Mouse (Mus musculus) cerebellum, adult 9-11 months (tissue): ENCODE data around the gene 1110002E22Rik.

ENCODE experiments used
- DNase-seq: peaks from one replicate; pipeline ENCODE4 v3.0.0; 2022

1110002E22Rik gene

DNA sequence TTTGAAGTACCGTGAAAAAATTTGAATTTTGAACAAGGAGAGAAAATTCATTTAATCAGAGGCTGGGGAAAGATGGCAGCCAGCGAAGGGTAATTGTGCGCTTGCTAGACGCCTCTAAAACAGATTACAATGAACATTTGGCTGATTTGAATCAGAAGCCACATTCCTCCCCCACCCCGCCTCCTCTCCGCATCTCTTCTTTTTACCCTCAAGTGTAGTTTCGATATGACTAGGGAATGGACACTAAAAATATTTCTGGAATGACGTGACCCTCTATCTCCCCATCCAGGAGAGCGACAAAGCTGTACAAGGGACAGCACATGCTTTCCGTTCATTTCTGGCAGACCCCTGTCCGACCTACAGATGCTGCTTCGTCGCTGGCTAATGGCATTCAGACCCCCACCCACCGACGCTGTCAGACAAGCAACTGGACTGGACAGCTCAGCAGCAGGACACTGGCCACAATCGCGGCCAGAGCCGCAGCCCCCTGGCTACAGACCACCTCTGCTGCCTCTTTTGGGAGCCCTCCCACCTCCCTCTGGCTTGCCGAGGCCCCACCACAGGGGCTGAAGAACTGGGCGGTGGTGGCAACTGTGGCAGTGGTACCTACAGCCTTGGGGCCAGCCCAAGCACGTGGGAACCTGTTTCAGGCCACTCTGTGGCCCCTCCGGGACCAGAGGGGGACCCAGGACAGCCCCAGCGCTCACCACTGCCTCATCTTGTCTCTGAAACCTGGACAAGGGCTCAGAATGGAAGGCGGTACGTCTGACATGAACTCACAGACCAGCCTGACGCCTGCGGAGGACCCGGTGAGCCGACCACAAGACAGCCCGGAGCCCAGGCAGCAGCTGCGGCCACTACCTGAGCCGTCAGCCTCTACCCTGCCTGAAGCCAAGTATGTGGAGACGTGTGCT lies at the start of gene 1110002E22Rik:
1110002E22Rik (plus strand) TSS at position 321 of the 914 bp plus-strand sequence.
- no peak for DNase-seq

DNA sequence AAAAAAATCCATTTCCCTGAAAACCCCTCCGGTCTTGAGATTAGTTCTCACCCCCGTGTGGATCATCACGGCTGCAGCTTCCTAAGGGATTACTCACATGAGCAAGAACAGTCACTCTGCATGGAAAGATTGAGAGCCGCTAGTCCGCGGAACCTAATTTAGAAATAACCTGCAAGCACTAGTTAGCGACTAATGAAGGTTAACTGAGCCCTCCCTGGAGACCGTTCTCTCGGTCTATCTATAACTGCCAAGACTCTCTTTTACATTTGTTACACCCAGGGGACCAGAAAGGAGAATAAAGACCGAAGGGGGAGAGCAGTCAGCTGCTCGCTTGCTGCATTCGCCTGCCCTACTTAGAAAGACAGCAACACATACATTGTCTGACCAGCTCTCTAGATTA lies 48.0 kb upstream of the 1110002E22Rik start:
- no peak for DNase-seq

DNA sequence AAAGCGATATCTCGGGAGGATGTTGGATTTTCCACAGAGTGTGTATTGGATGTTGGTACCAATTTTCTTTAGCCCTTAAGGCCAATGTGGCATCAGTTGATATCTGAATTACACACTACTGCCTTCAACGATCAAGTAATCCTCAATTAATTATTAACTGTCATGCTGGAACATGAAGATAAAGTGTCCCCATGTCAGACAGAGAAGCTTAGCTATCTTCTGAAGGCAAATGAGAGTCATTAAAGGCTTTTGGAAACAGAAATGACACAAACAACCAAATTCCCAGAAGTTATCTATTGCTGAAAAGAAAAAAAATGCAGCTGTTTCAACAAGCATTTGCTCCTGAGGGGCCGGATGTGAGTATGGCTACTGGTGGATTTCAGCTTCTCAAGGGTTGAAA lies 42.8 kb upstream of the 1110002E22Rik start:
- no peak for DNase-seq

DNA sequence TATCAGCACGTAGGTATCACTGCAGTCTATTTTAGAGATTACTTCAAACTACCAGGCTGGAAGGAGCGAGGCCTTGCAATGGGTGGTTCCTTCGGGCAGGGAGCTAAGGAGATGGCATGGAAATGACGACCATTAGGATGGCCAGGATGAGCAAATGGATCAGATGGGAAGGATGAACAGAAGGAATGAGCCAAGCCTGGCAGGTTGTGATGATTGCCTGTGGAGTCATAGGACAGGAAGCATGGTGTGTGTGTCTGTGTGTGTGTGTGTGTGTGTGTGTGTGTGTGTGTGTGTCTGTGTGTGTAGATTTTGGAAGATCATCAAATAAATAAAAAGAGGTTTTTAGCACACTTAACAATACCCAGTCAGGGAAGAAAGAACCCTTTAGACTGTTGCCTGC lies 42.2 kb upstream of the 1110002E22Rik start:
- DNase-seq: no peak

DNA sequence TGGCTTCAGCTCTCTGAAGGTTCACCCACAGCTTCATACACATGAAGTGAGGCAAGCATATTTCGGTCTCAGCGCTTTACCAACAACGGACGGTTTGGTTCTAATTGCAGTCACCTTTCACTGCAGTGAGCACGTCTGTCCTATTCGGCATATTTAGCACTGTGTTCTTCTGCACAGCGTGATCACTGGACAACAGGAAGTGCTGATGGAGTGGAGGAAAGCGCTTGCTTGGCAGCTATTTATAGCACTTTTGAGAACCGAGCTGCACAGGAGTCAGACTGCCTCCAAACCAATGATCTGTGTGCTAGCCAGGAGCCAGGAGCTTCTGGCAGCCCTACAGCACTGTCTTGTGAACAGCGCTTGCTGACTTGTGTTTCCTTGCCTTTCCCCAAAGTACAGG lies 38.6 kb upstream of the 1110002E22Rik start:
- DNase-seq: peak; percentile 94

DNA sequence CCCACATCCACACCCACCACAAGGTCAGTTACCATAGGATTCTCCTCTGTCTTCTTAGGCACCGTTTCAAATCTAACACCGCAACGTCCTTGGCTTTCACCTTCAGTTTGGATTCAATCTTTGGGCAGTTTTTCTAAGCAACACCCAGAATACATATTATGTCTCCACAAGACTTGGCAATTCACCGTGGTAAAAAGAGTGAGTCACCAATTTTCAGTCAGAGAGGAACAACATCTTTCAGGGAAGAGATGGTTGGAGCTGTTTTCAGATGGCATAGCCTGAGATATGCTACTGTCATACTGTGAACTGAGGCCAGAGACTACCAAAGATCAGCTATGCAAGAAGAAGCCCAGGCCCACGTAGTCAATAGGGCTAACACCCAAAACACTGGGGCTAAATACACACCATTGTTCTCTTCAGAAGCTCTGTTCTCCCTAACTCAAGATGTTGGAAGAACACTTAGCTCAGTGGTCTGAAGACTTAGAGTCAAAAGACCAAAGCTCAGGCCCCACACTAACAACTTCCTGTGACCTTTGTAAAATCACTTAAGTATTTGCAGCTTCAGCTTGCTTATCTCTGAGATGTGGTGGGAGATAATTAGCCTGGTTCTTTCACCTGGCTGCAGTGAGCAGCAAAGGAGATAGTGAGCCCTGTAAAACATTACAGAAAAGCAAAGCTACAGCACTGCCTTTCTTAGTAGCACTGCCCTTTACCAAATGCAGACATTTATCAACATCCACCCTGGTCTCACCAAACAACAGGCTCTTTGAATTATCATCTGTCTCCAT lies 37.1 kb upstream of the 1110002E22Rik start:
- no peak for DNase-seq

DNA sequence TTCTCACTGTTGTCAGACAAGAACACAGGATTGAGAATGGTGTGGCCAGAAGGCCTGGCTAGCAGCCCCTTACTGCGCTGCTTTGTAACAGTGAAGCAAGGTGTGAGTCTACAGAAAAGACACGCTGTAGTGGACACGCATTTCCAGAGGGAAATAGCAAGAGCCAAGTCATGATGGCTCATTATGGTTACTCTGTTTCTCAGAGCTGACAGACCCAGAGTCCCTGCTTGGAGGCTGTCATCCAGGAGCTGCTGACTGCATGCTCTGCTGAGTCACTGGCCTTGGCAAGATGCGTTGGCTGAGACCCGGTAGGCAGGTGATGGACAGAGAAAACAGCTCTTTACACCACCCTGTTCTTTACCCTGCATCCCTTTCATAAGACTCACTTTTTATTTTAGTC lies 35.5 kb upstream of the 1110002E22Rik start:
- DNase-seq: peak; percentile 86

DNA sequence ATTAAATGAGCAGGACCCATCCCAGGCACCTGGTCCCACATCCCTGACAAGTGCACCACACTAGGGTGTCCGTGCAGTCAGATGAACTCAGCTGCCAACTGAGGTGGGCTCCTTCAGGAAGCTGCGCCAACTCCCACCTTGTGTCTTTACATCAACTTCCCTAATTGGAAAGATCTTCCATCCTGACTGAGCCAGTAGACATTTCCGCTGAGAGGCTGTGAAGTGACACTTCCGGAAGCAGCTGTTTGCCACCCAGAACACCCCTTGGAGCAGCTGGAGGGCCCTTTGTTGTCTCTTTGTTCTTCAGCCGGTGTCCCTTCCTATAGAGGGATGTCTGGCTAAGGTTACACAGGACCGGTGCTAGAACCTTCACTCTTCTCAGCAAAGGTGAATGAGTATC lies 34.3 kb upstream of the 1110002E22Rik start:
- peak; percentile 22 for DNase-seq

DNA sequence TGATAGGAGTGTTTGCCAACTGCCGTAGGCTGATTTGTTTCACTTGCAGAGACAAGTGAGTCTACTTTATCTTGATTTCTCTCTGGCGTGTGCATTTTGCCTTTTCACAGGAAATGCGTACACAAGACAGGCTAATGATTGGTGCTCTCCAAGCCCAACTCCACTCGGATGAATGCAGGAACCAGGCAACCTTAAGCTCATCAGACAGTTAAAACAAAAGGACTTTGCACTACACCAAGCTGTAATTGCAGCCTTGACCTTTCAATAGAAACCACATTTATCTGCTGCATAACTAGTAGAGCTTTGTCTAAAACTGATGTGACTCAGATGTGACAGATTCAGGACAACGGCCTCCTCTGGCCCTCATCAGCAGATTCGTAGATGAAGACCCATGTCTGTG lies 30.9 kb upstream of the 1110002E22Rik start:
- DNase-seq: no peak

DNA sequence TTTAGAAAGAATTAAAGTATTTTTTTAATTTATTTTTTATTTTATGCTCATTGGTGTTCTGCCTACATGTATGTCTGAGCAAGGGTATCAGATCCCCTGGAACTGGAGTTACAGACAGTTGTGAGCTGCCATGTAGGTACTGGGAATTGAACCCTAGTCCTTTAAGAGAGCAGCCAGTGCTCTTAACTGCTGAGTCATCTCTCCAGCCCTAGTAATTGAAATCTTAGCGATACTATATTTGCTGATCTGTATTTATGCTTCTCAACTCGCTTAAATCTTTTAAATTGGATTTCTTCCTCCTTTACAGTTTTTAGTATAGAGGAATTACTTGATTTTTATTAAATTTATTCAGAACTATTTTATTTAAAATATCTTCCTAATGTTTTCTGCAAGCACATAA lies 23.9 kb upstream of the 1110002E22Rik start:
- DNase-seq: no peak

DNA sequence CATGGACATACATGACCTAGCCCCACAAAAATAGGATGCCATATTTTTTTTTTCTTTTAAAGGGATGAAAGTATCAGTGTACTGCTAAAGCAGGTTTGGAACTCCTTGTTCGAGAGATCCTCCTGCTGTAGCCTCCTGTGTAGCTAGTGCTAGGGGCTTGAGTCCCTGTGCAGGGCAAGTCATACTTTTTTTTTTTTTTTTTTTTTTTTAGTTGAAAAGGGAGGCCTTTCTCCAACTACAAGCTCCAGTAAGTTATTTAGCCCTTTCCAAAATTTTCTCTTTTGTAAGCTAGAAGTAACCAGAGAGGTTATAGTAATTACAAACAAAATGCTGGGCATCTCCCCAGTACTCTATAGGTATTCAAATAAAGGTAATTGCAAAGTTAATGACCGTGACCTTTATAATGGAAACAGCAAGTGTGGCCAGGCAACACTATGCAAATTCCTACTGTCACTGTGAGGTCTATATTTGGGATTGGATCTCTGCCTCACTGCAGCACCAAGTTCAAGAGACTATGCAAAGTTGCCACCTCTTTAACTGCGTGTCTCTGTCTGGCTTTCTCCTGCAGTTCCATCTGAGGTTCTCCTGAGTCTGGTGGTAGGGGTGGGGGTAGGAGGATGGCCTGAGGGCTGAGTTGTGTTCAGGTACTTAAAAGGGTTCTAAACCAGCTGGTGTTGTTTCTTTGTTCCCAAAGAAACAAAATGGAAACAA lies 23.1 kb upstream of the 1110002E22Rik start:
- DNase-seq: no peak

DNA sequence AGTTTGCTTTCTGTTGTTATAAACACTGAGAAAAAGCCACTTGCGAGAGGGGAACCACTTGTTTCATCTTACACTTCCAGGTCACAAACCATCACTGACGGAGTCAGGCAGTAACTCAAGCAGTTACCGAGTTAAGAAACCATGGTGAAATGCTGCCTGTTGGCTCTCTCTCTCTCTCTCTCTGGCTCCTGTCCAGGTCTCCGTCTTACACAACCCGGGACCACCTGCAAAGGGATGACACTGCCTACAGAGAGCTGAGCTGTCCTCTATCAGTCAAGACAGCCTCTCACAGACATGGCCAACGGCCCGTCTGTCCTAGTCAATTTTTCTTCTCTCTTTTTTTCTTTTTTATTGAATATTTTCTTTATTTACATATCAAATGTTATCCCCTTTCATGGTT lies 21.5 kb upstream of the 1110002E22Rik start:
- DNase-seq: no peak

DNA sequence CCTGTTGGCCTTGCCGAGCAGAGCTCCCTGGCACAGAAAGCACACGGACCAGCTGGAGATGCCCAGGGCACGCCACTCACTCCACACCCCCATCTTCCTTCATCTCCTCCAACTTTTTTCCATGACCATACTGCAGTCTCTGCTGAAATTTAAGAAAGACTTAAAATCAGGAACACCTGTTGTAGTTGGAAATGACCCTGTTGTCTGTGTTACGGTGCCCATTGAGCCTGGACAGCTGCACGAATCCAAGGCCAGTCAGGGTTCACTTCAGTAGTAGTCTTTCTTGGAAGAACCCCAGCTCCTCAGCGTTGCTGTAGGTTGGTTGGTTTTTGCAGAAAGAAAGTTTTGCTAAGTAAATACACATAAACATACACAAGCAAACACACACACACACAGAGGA lies 15.3 kb upstream of the 1110002E22Rik start:
- no peak for DNase-seq

DNA sequence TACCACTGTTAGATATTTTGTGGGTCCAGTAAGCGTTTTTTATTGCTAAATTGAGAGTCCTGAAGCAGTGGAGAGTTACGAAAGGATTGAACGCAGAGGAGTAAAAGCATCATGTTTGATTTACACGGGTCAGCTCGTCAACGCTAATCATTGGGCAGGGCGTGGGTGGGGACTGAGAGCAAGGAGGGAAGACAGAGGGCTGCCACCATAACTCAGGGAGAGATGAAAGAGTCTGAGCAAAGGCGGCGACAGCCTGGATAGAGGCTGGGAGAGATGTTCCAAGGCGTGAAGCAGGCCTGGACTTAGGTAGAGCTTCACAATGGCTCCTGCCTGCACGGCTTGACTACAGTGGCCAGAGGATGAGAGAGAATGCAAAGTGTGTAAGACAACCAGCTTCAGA lies 14.1 kb upstream of the 1110002E22Rik start:
- no peak for DNase-seq

DNA sequence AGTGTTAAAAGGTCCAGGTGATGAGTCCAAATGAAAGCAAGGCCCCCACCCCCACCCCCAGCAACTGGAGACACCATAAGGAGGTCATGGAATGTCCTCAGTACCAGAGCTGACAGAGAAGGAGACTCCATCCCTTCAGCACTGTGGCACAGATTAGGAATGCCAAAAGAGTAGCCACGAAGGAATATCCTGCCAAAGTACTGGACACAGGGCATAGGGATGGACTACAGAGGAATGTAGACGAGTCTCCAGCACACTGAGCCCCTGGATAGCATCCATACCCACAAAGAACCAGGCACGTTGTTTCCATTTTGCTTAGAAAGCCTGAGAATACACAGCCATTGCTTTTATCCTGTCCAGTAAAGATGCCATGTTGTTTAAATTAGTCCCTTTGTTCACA lies 13.4 kb upstream of the 1110002E22Rik start:
- no peak for DNase-seq

DNA sequence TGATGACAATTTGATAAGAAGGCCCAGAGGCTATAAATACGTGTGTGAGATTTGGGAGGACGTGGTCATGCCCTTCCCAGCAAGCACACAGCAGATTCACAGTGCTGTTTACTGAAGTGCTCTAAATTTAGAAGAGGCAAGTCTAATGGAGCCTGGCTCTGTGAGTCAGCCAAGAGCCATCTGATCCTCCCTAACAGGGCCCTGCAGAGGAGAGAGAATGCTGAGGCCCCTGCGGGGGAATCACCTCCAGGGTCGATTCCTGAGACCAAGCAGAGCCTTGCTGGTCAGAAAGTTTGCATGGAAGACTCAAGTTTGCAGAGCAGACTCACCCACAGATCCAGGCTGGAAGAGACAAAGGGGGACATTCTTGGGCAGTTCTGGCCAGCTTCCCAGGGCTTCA lies 10.9 kb upstream of the 1110002E22Rik start:
- DNase-seq: no peak

DNA sequence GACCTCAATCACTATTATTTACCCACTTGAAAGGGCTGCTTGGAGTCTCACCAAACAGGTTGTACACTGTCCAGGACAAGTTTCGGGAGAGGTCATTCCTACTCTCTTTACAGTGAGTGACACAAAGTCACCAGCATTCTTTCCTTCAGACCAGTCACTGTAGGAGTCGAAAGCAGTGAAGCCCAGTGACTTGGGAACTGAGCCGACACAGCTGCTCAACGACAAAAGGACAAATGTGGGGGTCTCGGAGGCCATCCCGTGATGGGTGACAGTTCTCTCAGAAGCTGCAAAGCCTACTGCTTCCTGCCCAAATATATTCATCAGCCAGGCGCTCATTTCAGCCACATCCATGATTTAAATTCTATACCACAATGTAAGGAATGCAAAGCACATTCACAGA lies 7.9 kb upstream of the 1110002E22Rik start:
- DNase-seq: no peak

DNA sequence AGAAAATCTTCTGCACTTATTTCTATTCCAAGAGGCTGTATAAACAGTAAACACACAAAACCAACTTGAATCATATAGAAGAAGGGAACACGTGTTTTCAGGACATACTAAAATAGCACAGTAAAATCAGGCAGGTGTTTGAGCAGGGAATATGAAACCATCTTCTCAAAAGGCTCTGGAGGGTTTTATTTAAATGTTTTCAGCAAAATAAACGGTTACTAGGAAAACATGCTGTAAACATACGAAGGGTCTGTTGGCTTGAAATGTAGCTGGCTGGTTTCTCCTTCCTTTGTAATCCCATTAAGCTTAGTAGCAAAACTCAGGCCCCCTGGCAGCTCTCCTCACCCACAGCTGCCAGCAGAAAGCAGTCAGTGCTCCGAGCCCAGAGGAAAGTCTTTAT lies 6.6 kb upstream of the 1110002E22Rik start:
- DNase-seq: no peak

DNA sequence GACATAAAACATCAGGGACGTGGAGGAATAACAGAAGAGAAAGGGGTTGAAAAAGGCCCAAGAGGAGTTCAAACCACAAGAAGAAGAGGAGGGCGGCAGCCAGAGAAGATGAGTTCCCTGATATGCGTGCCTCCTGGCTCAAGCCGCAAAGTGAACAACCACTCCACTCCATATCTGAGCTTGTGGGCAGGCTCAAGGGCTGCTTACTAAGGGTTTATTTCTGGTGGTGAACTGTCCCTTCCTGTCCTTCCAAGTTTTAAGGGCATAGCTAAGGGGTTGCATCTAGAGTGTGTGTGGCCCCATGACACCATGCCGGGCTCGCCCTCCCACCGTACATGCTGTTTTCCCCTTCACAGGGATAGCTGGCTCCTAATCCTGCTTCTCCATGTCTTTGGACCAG lies 4.4 kb upstream of the 1110002E22Rik start:
- DNase-seq: no peak

DNA sequence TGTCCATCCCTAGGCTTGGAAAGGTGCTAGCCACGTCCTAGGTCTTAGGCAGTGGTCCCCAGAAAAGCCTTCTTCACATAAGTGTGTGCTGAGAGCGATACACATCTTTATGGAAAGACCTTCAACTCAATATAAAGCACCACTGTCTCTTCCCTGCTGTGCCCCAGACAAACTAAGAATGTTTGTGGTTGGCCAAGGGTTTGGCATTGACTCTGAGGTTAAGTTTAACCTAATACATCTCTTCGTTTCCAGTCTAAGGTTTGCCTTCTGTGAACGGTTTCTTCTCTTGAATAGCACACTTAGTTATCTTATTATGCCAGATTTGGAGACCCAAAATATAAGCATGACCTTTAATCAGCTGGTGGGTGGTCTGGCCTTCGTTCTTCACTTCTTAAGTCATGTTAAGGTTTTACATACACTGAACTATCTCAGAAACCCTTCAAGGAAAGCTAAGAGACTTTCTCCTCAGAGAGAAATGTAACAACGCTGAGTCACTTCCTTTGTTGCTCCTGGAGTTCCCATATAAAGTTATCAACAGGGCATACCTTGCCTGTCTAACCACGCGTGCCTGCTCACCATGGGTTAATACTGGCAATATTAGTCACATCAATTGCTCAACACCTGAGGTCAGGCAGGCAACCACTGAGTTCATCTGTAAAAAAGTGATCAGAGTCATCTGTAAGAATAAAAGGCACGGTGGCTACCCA lies 3.5 kb upstream of the 1110002E22Rik start:
- DNase-seq: no peak

DNA sequence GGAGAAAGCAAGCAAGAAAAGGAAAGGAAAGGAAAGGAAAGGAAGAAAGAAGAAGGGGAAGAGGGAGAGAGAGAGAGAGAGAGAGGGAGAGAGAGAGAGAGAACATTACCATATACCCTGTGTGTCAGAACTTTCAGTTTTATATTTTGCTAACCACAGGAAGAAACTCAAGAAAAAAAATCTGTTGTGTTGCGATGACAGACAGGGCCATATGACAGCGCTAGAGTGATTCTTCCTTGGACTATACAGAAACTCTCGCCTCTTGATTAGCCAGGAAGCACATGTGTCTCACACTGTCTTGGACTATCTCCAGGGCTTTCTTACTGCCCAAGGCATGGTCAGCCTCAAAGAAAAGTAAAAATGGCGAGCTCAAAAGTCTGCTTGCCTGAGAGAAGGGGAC lies 2.2 kb upstream of the 1110002E22Rik start:
- no peak for DNase-seq

DNA sequence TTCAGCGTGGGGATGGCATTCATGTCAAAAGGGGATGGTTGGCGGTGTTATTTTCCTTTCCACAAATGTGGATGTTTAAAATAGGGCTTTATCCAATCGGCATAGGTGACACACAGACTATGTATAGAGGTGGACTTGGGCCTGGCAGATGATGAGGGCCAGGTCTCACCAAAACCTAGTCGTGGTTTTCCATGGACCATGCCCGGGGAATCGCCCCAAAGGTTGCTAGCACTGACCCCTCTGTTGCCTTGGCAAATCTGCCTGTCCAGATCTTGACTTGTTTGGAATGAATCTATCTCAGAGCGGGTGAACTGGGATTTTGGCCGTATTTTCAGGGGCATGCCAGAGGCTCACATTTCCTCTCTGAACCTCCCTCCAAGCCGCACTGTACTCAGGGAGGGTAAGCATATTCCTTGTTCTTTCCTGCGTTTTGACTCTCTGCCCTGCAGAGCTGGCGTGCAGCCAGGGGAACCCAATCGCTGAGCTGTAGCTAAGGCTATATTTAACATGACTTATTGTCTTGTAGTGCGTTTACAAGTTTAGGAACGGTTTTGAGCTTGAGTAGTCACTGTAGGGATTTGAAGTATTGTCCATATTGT lies 1.0 kb upstream of the 1110002E22Rik start:
- peak; percentile 48 for DNase-seq
